Mouse (Mus musculus) gastrocnemius, postnatal 4 days (tissue): Measurements from ENCODE around the gene Ly75. TPM values are rescaled to one million over a fixed set of nuclear protein-coding genes. Genes with fewer than 3 reads are reported as not detected.

Experiments
- DNase-seq, 2 experiments: peaks; one replicate each; pipeline ENCODE4 v3.0.0; 2021 to 2022; ENCODE audit warnings: low spot score in 2 of 2, mixed read lengths in 2 of 2
- total RNA-seq, 2 experiments: library from RNA; stranded (reverse); gene quantifications; 2 replicates each; pipeline ENCODE4 v1.2.3; 2021

The Ly75 gene
- total RNA-seq, 2 experiments from 2014 or later: 0.21 to 0.25 TPM

- no peak for DNase-seq
Measured at GRCm38 (mm10) chr2:60256751-60257150, 126.4 kb downstream of the Ly75 start.

- no peak for DNase-seq
Measured at GRCm38 (mm10) chr2:60253506-60253905, 129.6 kb downstream of the Ly75 start.

GRCm38 (mm10) chr2:60252782-60253181 lies 130.3 kb downstream of the Ly75 start:
- DNase-seq: no peak

Other genes starting within 250 kb of the Ly75 start
- gene Baz2b, start 173.5 kb downstream of the Ly75 start, total RNA-seq: 10 to 100 TPM; 57.1 to 64.2 TPM
- gene March7, start 173.4 kb downstream of the Ly75 start, total RNA-seq: 10 to 100 TPM; 47.9 to 54.6 TPM
- 10 to 100 TPM; 17.8 to 18.8 TPM for gene Cd302, start 98.8 kb downstream of the Ly75 start, total RNA-seq
- 1 to 10 TPM; 2.4 to 3.6 TPM for gene Pla2r1, start 170.0 kb upstream of the Ly75 start, total RNA-seq